Mouse (Mus musculus) olfactory bulb, adult 2 months (tissue): ENCODE results near the gene Hist1h2bl.

Experiments used
- CTCF ChIP-seq: fragments of 200-500 bp; IDR thresholded peaks from 2 replicates; pipeline ENCODE4 v1.5.1; 2012; ENCODE audit warnings: low read depth, mild to moderate bottlenecking, low read length, moderate library complexity; ENCODE audit not compliant: insufficient read depth
- POLR2A ChIP-seq: fragments of 200-500 bp; IDR thresholded peaks from 2 replicates; pipeline ENCODE4 v1.6.1; 2012; ENCODE audit warnings: mild to moderate bottlenecking, low read depth, low read length, moderate library complexity; ENCODE audit not compliant: insufficient read depth

DNA sequence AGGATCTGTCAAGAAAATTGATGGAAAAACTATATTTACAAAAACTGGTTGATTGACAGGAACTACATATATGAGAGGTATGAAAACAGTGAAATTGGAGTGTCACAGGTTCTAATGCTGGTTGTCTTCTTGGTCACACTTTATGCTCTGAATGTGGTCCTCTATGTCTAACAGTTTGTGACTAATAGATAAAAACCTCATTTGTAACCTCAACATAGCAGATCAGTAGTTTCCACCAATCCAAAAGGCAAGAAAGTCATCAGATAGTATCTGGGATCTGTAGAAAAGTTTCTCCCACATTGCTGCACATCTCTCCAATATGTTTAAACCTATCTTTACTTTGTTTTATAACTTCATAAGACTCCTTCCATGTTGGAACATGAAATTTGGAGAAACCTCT is 35.5 kb upstream of the Hist1h2bl start:
- no peak for TF ChIP-seq CTCF
- no peak for TF ChIP-seq POLR2A
